Mouse (Mus musculus): ENCODE data around the gene Cux2.

- TF ChIP-seq CTCF (IDR thresholded peaks at IDR 0.05; ENCODE audit: borderline replicate concordance, insufficient read depth, low read depth, low read length) (no peak), POLR2A (IDR thresholded peaks at IDR 0.05; ENCODE audit: borderline replicate concordance, insufficient read depth, low read length) (no peak)
These were observed 48.6 kb downstream of the Cux2 start for GRCm38 (mm10) chr5:122001311-122001710.

Measured in cerebellum, adult 2 months (tissue).